Mouse (Mus musculus) spleen, adult 2 months (tissue): ENCODE results near the gene Camk1d. TPM values are rescaled to one million over a fixed set of nuclear protein-coding genes. Genes with fewer than 3 reads are reported as not detected.

Experiments
- DNase-seq, 2 experiments: peaks; one replicate each; pipeline versions ENCODE4 v3.0.0 to v3.0.0-alpha.2; 2012 to 2021; ENCODE audit warnings: low spot score in 2 of 2, low read depth in 1 of 2
- H3K27ac ChIP-seq: fragments of 200-500 bp; 2 replicates; pipeline ENCODE4 v1.5.1; 2012; ENCODE audit warnings: low read length, inconsistent platforms; ENCODE audit not compliant: insufficient read depth
- H3K27me3 ChIP-seq: fragments of 200-500 bp; 2 replicates; pipeline ENCODE4 v1.6.1; 2012; ENCODE audit warnings: mild to moderate bottlenecking, moderate library complexity, low read length, inconsistent platforms; ENCODE audit not compliant: control insufficient read depth, insufficient read depth
- H3K36me3 ChIP-seq: fragments of 200-500 bp; 2 replicates; pipeline ENCODE4 v1.6.1; 2012; ENCODE audit warnings: mild to moderate bottlenecking, low read length, inconsistent platforms; ENCODE audit not compliant: control insufficient read depth, insufficient read depth
- H3K4me1 ChIP-seq: fragments of 200-500 bp; 2 replicates; pipeline ENCODE4 v1.6.1; 2011; ENCODE audit warnings: inconsistent platforms; ENCODE audit not compliant: control insufficient read depth, insufficient read depth, insufficient read length
- H3K4me3 ChIP-seq: fragments of 200-500 bp; 2 replicates; pipeline ENCODE4 v1.5.1; 2011; ENCODE audit warnings: mild to moderate bottlenecking, inconsistent platforms; ENCODE audit not compliant: insufficient read depth, insufficient read length; ENCODE audit errors: extremely low read depth
- CTCF ChIP-seq: fragments of 200-500 bp; IDR thresholded peaks from 2 replicates; pipeline ENCODE4 v1.5.1; 2011; ENCODE audit warnings: mild to moderate bottlenecking, inconsistent platforms; ENCODE audit not compliant: insufficient read depth, insufficient read length, insufficient replicate concordance; ENCODE audit errors: extremely low read depth
- POLR2A ChIP-seq: fragments of 200-500 bp; IDR thresholded peaks from 2 replicates; pipeline ENCODE4 v1.6.1; 2011; ENCODE audit warnings: low read depth, low read length, inconsistent platforms
- WGBS: fragments of 180-500 bp; shearing (Covaris S2); methylation state at CpG from one replicate; pipeline ENCODE4 v1.1.7; 2018; 5-methylcytosine and 5-hydroxymethylcytosine counted together
- polyA plus RNA-seq: library from polyadenylated mRNA; depleted of rRNA; stranded (reverse); fragments of >200 nt; gene quantifications from 2 replicates; pipeline ENCODE4 v1.2.3, GENCODE M21; 2012

The Camk1d gene
- polyA plus RNA-seq, 1 experiment, result 5.8 TPM

- 92% methylated on average over 8 of the region's 8 CpGs for WGBS
- Histone ChIP-seq H3K4me1 (peaks cover 7% of the 10 kb centered on the region; the same call in 1 of the 2 replicates), H3K4me3 (no peak overlapping the region), H3K27ac (no peak overlapping the region), H3K27me3 (no peaks in the 10 kb centered on the region), H3K36me3 (no peaks in the 10 kb centered on the region)
- no peak for TF ChIP-seq CTCF
- TF ChIP-seq POLR2A, result no peak
- DNase-seq, result no peak
Observed at GRCm38 (mm10) chr2:5618361-5618896, 95.9 kb downstream of the Camk1d start.

GRCm38 (mm10) chr2:5614896-5615295, 99.4 kb downstream of the Camk1d start:
- peaks cover 17% of the 10 kb centered on the region; the same call in 1 of the 2 replicates for H3K4me1 ChIP-seq
- H3K4me3 ChIP-seq, result no peak overlapping the region
- H3K27me3 ChIP-seq, result no peaks in the 10 kb centered on the region
- no peak for TF ChIP-seq CTCF
- TF ChIP-seq POLR2A, result no peak
- WGBS, result 74% methylated on average over 3 of the region's 3 CpGs
- no peak for DNase-seq
- no peak overlapping the region for H3K27ac ChIP-seq
- no peaks in the 10 kb centered on the region for H3K36me3 ChIP-seq

DNA sequence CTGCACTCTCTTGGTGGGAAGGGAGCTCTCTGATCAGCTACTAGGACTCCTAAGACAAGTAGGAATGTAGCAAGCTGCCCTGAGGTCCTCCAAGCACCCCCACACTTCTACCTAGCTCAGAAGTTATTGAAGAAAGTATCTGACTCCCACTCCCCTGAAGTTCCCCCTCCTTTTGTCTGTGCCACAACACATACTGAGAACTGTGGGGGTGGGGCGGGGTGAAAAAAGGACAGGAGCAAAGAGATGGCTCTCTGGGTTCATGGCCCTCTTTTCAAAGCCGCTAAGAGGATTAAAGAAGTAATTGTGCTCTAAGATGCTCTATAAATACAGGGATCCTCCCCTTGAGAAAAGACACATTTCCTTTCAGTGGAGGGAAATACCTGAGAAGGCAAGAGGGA, 100.0 kb downstream of the Camk1d start:
- 92% methylated on average over 2 of the region's 2 CpGs for WGBS
- TF ChIP-seq CTCF (no peak), POLR2A (no peak)

GRCm38 (mm10) chr2:5613651-5614307, 100.5 kb downstream of the Camk1d start:
- TF ChIP-seq POLR2A (no peak), CTCF (no peak)

More for the DNA sequence above, 100.0 kb downstream of the Camk1d start:
- H3K4me3 ChIP-seq, result no peak overlapping the region
- H3K4me1 ChIP-seq, result peaks cover 17% of the 10 kb centered on the region; the same call in 1 of the 2 replicates
- no peaks in the 10 kb centered on the region for H3K27me3 ChIP-seq
- H3K36me3 ChIP-seq, result no peaks in the 10 kb centered on the region
- no peak for DNase-seq
- H3K27ac ChIP-seq, result no peak overlapping the region

GRCm38 (mm10) chr2:5611601-5612000, 102.7 kb downstream of the Camk1d start:
- no peak for TF ChIP-seq POLR2A
- no peak for TF ChIP-seq CTCF
- H3K36me3 ChIP-seq, result no peaks in the 10 kb centered on the region
- H3K27me3 ChIP-seq, result no peaks in the 10 kb centered on the region
- no peak overlapping the region for H3K27ac ChIP-seq
- peaks cover 17% of the 10 kb centered on the region; the same call in 1 of the 2 replicates for H3K4me1 ChIP-seq
- no peak overlapping the region for H3K4me3 ChIP-seq
- DNase-seq, result no peak
- WGBS, result 80% methylated on average over 1 of the region's 1 CpGs

More at GRCm38 (mm10) chr2:5613651-5614307, 100.5 kb downstream of the Camk1d start:
- Histone ChIP-seq H3K4me1 (peaks cover 17% of the 10 kb centered on the region; the same call in 1 of the 2 replicates), H3K36me3 (no peaks in the 10 kb centered on the region), H3K27me3 (no peaks in the 10 kb centered on the region), H3K27ac (peak overlapping the region; percentile 4; the same call in 1 of the 2 replicates), H3K4me3 (no peak overlapping the region)
- peak; percentile 9 to 26 for DNase-seq
- WGBS, result 13% methylated on average over 12 of the region's 12 CpGs

GRCm38 (mm10) chr2:5610521-5610920, 103.8 kb downstream of the Camk1d start:
- peaks cover 17% of the 10 kb centered on the region; the same call in 1 of the 2 replicates for H3K4me1 ChIP-seq
- WGBS, result 90% methylated on average over 4 of the region's 4 CpGs

More at GRCm38 (mm10) chr2:5610521-5610920, 103.8 kb downstream of the Camk1d start:
- Histone ChIP-seq H3K36me3 (no peaks in the 10 kb centered on the region), H3K4me3 (no peak overlapping the region), H3K27me3 (no peaks in the 10 kb centered on the region), H3K27ac (no peak overlapping the region)
- no peak for DNase-seq
- no peak for TF ChIP-seq CTCF
- TF ChIP-seq POLR2A, result no peak
